Mouse (Mus musculus) bone marrow macrophage, adult 2 months (primary cell): Measurements from ENCODE around the gene Gnb1. TPM values are rescaled to one million over a fixed set of nuclear protein-coding genes. Genes with fewer than 3 reads are reported as not detected.

Experiments
- H3K27ac ChIP-seq: 2 replicates; pipeline ENCODE4 v1.5.1; 2012; ENCODE audit warnings: low read depth, low read length; ENCODE audit not compliant: insufficient read depth
- H3K4me1 ChIP-seq: 2 replicates; pipeline ENCODE4 v1.6.1; 2012; ENCODE audit warnings: low read length; ENCODE audit not compliant: control insufficient read depth, insufficient read depth
- H3K4me3 ChIP-seq: 2 replicates; pipeline ENCODE4 v1.5.1; 2012; ENCODE audit warnings: mild to moderate bottlenecking, low read length, moderate library complexity; ENCODE audit not compliant: insufficient read depth
- CTCF ChIP-seq: IDR thresholded peaks from 2 replicates; pipeline ENCODE4 v1.5.1; 2012; ENCODE audit warnings: low read depth, mild to moderate bottlenecking, low read length, moderate library complexity
- POLR2A ChIP-seq: IDR thresholded peaks from 2 replicates; pipeline ENCODE4 v1.6.1; 2012; ENCODE audit warnings: mild to moderate bottlenecking, low read depth, low read length, borderline replicate concordance
- polyA plus RNA-seq: library from polyadenylated mRNA; stranded (reverse); fragments of >200 nt; gene quantifications from 2 replicates; pipeline ENCODE4 v1.2.4, GENCODE M21; 2012; ENCODE audit not compliant: missing spikeins, insufficient read depth, insufficient read length

Gene Gnb1
- polyA plus RNA-seq, 1 experiment = 389 TPM

- H3K4me3 ChIP-seq = no peak overlapping the region
- TF ChIP-seq POLR2A = no peak
- H3K27ac ChIP-seq = peak overlapping the region; percentile 27; the same call in 1 of the 2 replicates
- H3K4me1 ChIP-seq = peaks cover 60% of the 10 kb centered on the region
These were observed 80.3 kb downstream of the Gnb1 start for GRCm38 (mm10) chr4:155571442-155571841.

GRCm38 (mm10) chr4:155573155-155573554 lies 82.0 kb downstream of the Gnb1 start:
- Histone ChIP-seq H3K4me1 (peaks cover 47% of the 10 kb centered on the region), H3K4me3 (no peak overlapping the region), H3K27ac (no peak overlapping the region)
- TF ChIP-seq CTCF (no peak), POLR2A (no peak)

- Histone ChIP-seq H3K4me3 (no peak overlapping the region), H3K4me1 (peaks cover 43% of the 10 kb centered on the region), H3K27ac (no peak overlapping the region)
- TF ChIP-seq POLR2A (no peak), CTCF (no peak)
These were observed 82.7 kb downstream of the Gnb1 start for GRCm38 (mm10) chr4:155573876-155574275.

- TF ChIP-seq CTCF = no peak
- Histone ChIP-seq H3K4me3 (no peak overlapping the region), H3K27ac (no peak overlapping the region), H3K4me1 (peaks cover 36% of the 10 kb centered on the region)
These were observed 83.8 kb downstream of the Gnb1 start for GRCm38 (mm10) chr4:155574931-155575330.

- no peak overlapping the region for H3K4me3 ChIP-seq
- H3K27ac ChIP-seq = no peak overlapping the region
These were observed 84.4 kb downstream of the Gnb1 start for GRCm38 (mm10) chr4:155575521-155575920.

GRCm38 (mm10) chr4:155577132-155577531 lies 86.0 kb downstream of the Gnb1 start:
- no peak overlapping the region for H3K4me3 ChIP-seq
- H3K27ac ChIP-seq = no peak overlapping the region

More at GRCm38 (mm10) chr4:155575521-155575920, 84.4 kb downstream of the Gnb1 start:
- peaks cover 34% of the 10 kb centered on the region for H3K4me1 ChIP-seq
- TF ChIP-seq POLR2A (no peak), CTCF (no peak)

GRCm38 (mm10) chr4:155577741-155578140 lies 86.6 kb downstream of the Gnb1 start:
- TF ChIP-seq POLR2A (no peak), CTCF (no peak)
- Histone ChIP-seq H3K4me3 (no peak overlapping the region), H3K27ac (no peak overlapping the region), H3K4me1 (peaks cover 31% of the 10 kb centered on the region)

More at GRCm38 (mm10) chr4:155577132-155577531, 86.0 kb downstream of the Gnb1 start:
- TF ChIP-seq POLR2A = no peak
- no peak for TF ChIP-seq CTCF
- H3K4me1 ChIP-seq = peaks cover 26% of the 10 kb centered on the region

GRCm38 (mm10) chr4:155578336-155579125 lies 87.4 kb downstream of the Gnb1 start:
- TF ChIP-seq CTCF = no peak
- no peak for TF ChIP-seq POLR2A
- Histone ChIP-seq H3K27ac (no peak overlapping the region), H3K4me3 (no peak overlapping the region), H3K4me1 (peaks cover 34% of the 10 kb centered on the region)

- TF ChIP-seq POLR2A = no peak
- peak; percentile 63 for TF ChIP-seq CTCF
- H3K27ac ChIP-seq = no peak overlapping the region
- H3K4me1 ChIP-seq = peaks cover 26% of the 10 kb centered on the region
- no peak overlapping the region for H3K4me3 ChIP-seq
These were observed 89.3 kb downstream of the Gnb1 start for GRCm38 (mm10) chr4:155580420-155580819.

- H3K27ac ChIP-seq = peak overlapping the region; percentile 69
- H3K4me1 ChIP-seq = peaks cover 25% of the 10 kb centered on the region
- TF ChIP-seq POLR2A (no peak), CTCF (no peak)
- peak overlapping the region; percentile 28 for H3K4me3 ChIP-seq
These were observed 91.2 kb downstream of the Gnb1 start for GRCm38 (mm10) chr4:155582279-155582905.
